Mouse (Mus musculus): ENCODE results near the gene Hs2st1.

GRCm38 (mm10) chr3:144602413-144602812, 32.4 kb upstream of the Hs2st1 start:
- TF ChIP-seq POLR2A (IDR thresholded peaks at IDR 0.05; ENCODE audit: borderline replicate concordance, extremely low read depth, insufficient read depth, insufficient read length, poor library complexity, severe bottlenecking) (no peak), CTCF (IDR thresholded peaks at IDR 0.05; ENCODE audit: borderline replicate concordance, extremely low read depth, insufficient read depth, insufficient read length) (no peak)

All from brain, embryonic 14.5 days (tissue).